Mouse (Mus musculus) mouse trophoblast stem cell (cell line): ENCODE measurements around the gene Cux1.

ENCODE experiments used
- in situ Hi-C, 2 experiments: fragments of 300-500 bp; cut with MseI, MboI; formaldehyde crosslinking; loops; 2 replicates in 1 of 2; 3 replicates in 1 of 2; pipeline ENCODE4 v1.15.1; 2025

Cux1 gene

GRCm38 (mm10) chr5:136540952-136541351 lies 26.3 kb downstream of the Cux1 start:
- in situ Hi-C loops = no loop called here

- in situ Hi-C loops = no loop called here
These were observed 27.0 kb downstream of the Cux1 start for GRCm38 (mm10) chr5:136540055-136540838.

- in situ Hi-C loops = no loop called here
These were observed 30.5 kb downstream of the Cux1 start for GRCm38 (mm10) chr5:136536753-136537152.

GRCm38 (mm10) chr5:136535976-136536725 lies 31.1 kb downstream of the Cux1 start:
- in situ Hi-C loops = no loop called here

- in situ Hi-C loops = no loop called here
These were observed 32.1 kb downstream of the Cux1 start for GRCm38 (mm10) chr5:136535204-136535603.

DNA sequence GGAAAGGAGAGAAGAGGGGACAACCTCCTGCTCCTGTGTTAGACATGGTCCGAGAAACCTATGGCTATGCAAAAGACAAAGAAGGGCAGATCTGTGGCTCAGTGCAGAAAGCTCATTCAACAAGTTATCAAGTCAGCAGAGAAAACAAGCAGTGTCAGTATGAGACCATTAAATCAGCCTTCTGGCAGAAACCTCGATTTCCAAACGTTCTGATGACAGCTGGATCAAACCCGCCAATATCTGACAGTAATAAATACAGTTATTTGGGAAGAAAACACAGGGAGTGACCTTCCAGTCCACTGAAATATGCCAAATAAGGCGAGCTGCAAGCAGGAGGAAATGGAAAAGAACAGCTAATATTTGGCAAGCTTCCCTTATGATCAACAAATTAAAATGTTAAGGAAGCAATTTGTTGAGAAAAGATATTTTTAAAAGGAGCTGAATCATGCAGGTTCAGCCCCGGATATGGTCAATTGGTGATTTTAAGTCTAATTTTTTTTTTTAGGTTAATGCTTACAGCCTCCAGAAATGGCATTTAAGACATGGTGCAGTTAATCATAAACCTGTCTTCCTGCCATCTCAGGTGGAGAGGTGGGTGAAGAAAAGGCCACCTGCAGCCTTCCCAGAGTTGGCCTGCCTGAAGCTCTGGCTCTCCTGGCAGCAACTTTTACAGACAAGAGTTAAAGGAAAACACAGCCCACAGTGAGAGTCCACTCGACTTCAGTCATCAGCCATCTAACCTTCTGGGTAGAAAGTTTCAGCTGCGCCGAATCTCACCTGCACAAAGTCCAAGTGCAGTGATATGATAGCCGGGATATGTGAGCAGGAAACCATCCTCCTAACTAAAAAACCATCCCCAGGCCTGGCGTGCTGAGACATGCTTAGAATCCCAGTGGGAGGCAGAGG lies 33.7 kb downstream of the Cux1 start:
- in situ Hi-C loops = no loop called here

- in situ Hi-C loops = no loop called here
These were observed 35.5 kb downstream of the Cux1 start for GRCm38 (mm10) chr5:136531674-136532365.

GRCm38 (mm10) chr5:136530931-136531330 lies 36.4 kb downstream of the Cux1 start:
- in situ Hi-C loops = no loop called here

- in situ Hi-C loops = no loop called here
These were observed 38.1 kb downstream of the Cux1 start for GRCm38 (mm10) chr5:136529165-136529564.

DNA sequence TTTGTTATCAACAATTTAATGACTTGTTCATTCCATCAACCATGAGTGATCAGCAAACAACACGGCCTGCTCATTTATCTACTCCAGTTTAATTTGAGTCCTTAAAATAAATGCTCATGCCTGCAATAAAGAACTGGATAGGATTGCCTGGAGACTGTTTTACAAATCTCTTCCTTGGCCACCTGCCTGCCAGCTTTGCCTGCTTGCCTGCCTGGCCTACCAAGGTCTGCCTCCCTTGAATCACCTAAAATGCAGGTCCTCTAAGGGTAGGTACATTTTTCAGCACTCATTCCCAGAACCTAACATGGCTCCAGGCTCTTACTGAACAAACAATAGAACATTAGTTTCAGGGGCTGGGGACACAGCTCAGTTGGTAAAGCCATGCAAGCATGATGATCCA lies 39.4 kb downstream of the Cux1 start:
- in situ Hi-C loops = no loop called here

- in situ Hi-C loops = no loop called here
These were observed 40.8 kb downstream of the Cux1 start for GRCm38 (mm10) chr5:136526545-136526909.

DNA sequence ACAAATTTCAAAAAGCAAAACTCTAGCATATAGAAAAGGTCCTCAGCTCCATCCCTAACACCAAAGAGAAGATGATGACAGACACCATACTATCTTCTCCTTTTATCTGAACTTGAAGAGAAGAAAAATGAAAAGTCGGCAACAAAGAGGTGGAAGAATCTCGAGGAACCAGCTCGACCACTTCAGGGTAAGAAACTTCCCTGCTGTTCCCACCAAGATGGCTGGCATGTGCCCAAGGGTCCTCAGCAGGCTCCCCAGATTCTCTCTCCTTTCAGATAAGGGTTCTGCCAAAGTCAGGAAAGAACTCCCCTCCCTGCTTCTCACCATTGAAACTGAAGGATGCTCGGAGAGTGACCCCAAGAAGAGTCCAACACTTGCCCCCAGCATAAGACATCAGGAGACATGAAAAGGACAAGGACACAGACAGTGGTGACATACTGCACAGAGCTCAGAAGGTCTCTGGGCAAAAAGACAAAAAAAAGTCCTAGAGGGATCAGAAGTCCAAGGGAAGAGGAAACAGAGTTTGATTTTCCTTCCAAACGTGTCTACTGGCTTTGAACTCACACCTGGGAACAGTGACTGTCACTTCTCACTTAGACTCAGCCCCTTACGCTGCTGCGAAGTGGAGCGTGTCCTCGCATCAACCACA lies 41.3 kb downstream of the Cux1 start:
- in situ Hi-C loops = no loop called here

GRCm38 (mm10) chr5:136522843-136523463 lies 44.3 kb downstream of the Cux1 start:
- in situ Hi-C loops = no loop called here

- in situ Hi-C loops = no loop called here
These were observed 45.6 kb downstream of the Cux1 start for GRCm38 (mm10) chr5:136521656-136522055.

- in situ Hi-C loops = no loop called here
These were observed 48.4 kb downstream of the Cux1 start for GRCm38 (mm10) chr5:136518648-136519437.

DNA sequence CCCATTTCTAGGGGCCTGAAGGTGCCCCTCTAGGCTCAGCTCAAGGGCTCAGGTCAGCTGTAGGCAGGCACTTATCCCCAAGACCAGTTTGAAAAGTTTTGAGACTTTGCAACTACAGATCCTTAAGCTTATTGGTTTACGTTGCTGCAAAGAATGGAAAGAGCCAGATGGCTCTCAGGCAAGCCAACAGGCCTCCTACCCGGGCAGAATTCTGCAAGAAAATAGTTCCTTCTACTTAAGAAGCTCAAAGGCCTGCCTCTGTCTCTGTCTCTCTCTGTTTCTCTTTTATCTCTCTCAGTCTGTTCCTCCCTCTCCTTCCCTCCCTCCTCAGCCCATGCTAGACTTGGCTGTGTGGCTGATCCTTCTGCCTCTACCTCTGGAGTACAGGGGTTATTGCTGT lies 49.8 kb downstream of the Cux1 start:
- in situ Hi-C loops = no loop called here

DNA sequence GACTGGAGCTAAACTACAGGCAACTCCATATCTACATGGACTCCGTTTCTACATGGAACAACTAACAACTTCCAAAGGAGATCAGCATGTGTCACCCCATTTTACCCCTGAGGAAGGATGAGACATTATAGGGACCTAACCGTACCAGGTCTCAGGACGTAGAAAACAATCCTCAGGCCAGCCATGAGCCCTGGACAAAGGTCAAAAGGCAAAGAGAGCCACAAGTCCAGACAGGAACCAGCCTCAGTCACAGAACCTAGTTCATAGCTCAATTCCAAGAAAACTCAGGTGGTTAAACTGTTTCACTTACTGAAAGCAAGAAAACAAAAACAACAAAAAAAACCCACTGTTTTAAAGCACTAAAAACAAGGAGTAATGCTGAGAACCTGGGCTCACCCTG lies 50.7 kb downstream of the Cux1 start:
- in situ Hi-C loops = no loop called here

DNA sequence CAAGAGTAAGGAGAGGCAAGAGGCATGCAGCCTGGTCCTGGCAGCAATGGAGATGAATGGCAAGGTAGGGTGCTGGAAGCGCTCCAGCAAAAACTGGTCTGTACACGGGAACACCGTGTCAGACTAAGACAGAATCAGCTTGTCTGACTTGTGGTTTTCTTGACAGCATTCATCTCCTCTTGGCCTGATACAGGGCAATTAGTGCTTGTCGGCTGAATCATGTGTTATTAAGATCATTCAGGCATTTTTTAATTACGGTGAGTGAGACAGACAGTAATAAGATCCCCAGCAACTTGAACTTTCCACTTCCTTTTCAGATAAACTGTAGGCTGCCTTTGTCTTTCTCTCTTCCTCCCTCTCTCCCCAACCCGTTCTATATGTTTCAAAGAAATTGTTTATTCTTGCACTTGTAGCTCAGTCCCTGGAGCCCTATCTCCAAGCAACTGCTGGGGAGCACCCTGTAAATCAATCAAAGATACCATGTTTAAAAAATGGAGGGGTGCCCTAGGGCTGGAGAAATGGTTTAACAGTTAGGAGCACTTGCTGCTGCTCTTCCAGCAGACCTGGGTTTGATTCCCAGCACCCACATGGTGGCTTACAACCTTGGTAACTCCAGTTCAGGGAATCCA lies 53.1 kb downstream of the Cux1 start:
- in situ Hi-C loops = no loop called here

DNA sequence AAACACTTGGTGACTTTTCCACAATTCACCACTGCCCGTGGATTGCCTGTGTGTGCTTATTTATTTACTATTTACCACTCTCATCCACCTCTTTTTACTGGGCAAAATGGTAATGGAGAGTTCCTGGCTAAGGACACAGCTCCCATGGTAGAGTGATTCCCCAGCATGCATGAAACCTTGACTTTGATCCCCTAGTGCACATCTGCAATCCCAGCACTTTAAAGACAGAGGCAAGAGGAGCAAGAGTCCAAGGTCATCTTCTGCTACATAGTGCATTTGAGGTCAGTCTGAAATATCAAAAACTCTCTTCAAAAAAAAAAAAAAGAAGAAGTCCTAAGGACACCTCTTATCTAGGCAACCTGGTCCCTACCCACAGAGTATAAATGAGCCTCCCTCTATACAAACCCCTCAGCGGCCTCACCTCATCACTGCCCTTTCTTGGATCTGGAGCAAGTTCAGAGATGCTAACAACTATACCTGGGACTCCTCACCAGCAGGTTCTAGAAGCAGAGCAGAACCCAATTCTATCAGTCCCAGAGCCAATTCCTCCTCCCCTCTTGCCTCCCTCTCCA lies 55.1 kb downstream of the Cux1 start:
- in situ Hi-C loops = no loop called here
